Mouse (Mus musculus): ENCODE measurements around the gene Ankrd61. TPM values are rescaled to one million over a fixed set of nuclear protein-coding genes. Genes with fewer than 3 reads are reported as not detected.

Ankrd61 gene
- polyA plus RNA-seq, 1 experiment from 2014 or later = 0.36 TPM

- H3K4me1 ChIP-seq = no peaks in the 10 kb centered on the region
- no peak for DNase-seq (ENCODE audit: extremely low spot score, low spot score)
- peaks cover 95% of the 10 kb centered on the region for H3K36me3 ChIP-seq (replicated peaks)
- no peaks in the 10 kb centered on the region for H3K9me3 ChIP-seq
- H3K4me3 ChIP-seq = no peak overlapping the region
- H3K27me3 ChIP-seq (ENCODE audit: poor library complexity, severe bottlenecking) = no peaks in the 10 kb centered on the region
- 92% methylated on average over 3 of the region's 3 CpGs for WGBS
- no peak overlapping the region for H3K27ac ChIP-seq
These were observed 20.6 kb upstream of the Ankrd61 start for GRCm38 (mm10) chr5:143918120-143918519.

DNA sequence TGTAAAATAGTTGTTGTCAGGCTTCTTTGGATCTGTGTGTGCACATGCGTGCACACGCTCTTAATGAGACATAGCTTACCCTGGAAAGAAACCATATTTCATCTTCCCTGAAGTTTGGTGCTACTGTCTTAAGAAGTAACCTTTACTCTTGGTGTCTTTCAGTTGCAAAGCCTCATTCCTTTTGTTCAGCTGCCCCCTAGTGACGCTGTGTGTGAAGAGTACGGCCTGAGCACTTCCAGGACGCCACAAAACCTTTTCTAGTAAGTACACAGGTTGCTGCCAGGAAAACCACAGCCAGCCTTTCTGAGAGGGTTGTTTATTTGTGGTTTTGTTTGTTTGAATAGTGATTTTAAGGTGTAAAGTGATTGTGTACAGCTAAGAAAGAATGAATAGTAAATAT lies 19.9 kb upstream of the Ankrd61 start:
- WGBS = 57% methylated on average over 5 of the region's 5 CpGs
- DNase-seq (ENCODE audit: extremely low spot score, low spot score) = no peak
- no peaks in the 10 kb centered on the region for H3K9me3 ChIP-seq
- peaks cover 90% of the 10 kb centered on the region for H3K36me3 ChIP-seq (replicated peaks)
- H3K4me3 ChIP-seq = no peak overlapping the region
- no peaks in the 10 kb centered on the region for H3K27me3 ChIP-seq (ENCODE audit: poor library complexity, severe bottlenecking)
- no peaks in the 10 kb centered on the region for H3K4me1 ChIP-seq
- no peak overlapping the region for H3K27ac ChIP-seq

- no peak overlapping the region for H3K4me3 ChIP-seq
- H3K36me3 ChIP-seq (replicated peaks) = peaks cover 78% of the 10 kb centered on the region
- DNase-seq (ENCODE audit: extremely low spot score, low spot score) = no peak
- H3K9me3 ChIP-seq = no peaks in the 10 kb centered on the region
- H3K4me1 ChIP-seq = peaks cover under 1% of the 10 kb centered on the region
- 93% methylated on average over 9 of the region's 9 CpGs for WGBS
- no peak overlapping the region for H3K27ac ChIP-seq
- no peaks in the 10 kb centered on the region for H3K27me3 ChIP-seq (ENCODE audit: poor library complexity, severe bottlenecking)
These were observed 18.7 kb upstream of the Ankrd61 start for GRCm38 (mm10) chr5:143916221-143916620.

DNA sequence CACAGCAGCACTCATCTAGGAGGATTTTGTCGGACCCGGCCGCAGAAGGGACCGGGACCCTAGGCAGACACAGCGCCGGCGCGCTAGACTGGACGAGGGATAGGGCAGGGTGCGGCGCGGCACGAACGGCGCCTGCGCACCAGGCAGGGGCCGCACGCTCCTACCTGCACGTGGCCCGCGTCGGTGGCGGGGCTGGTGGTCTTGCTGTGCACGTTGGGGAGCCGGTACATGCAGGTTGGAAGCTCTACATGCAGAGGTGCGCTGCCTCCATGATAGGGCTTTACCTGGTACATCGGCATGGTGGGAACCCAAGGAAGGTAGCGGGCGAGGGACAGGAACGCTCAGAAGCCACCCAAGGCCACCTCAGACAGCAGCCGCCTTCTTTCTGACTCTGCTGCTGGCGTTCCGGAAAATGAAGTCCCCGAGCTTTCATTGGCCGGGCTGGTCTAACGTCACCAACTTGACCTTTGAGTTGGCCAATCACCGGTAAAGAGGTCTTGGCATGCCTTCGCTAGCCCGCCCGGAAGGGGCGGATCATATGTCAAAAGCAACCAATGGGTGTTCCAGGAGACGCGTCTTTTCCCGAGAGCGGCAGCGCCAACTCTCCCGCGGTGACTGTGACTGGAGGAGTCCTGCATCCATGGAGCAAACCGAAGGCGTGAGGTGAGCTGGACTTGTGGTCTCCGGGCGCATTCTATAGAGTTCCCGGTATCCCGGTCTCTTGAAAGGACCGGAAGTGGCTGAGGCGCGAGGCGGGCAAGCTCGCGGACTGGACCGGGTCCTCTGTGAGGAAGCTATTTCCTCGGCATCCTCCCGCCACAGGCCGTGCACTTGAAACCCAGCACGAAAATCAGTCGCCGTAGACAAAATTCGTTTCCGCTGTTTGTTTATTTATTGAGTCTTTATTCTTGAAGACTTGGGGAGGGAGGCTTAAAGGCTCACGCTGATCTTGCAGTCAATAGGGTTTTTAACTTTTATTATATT lies 12.2 kb upstream of the Ankrd61 start, which contains the start of the genes Aimp2 and Pms2:
Gene Aimp2, minus strand, starts transcription at position 431 of the 984 bp plus-strand sequence.
Gene Pms2, plus strand, starts transcription at position 548 of the 984 bp plus-strand sequence.
- peak within 1 kb of the TSS; percentile 85 for H3K27ac ChIP-seq
- H3K36me3 ChIP-seq (replicated peaks) = peaks cover 49% of the 10 kb centered on the region
- under 1% methylated on average over 70 of the region's 70 CpGs for WGBS
- H3K27me3 ChIP-seq (ENCODE audit: poor library complexity, severe bottlenecking) = no peaks in the 10 kb centered on the region
- no peaks in the 10 kb centered on the region for H3K9me3 ChIP-seq
- peaks cover 26% of the 10 kb centered on the region for H3K4me1 ChIP-seq
- peak within 1 kb of the TSS; percentile 79 for H3K4me3 ChIP-seq
- peak; percentile 96 for DNase-seq (ENCODE audit: extremely low spot score, low spot score)

DNA sequence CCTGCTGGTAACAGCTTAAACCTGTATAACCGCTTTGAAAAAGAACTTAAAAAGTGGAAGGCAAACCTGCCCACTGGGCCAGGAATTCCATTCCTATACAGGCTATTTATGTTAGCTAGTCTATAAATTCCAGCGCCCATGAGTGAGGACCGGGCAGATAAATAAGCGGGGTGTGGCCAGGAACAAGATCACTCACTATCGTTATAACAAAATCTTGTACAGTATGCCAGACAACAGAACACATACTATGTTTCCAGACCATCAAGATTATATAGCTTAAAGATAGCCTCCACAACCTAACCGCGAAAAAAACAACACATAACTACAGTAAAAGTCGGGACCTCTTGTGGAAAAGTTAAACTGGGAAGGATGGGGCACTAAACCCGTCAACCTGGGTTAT lies 11.4 kb upstream of the Ankrd61 start:
- Histone ChIP-seq H3K36me3 (replicated peaks) (peaks cover 50% of the 10 kb centered on the region), H3K4me3 (peak overlapping the region; percentile 79), H3K9me3 (no peaks in the 10 kb centered on the region), H3K4me1 (peaks cover 26% of the 10 kb centered on the region), H3K27me3 (ENCODE audit: poor library complexity, severe bottlenecking) (no peaks in the 10 kb centered on the region), H3K27ac (peak overlapping the region; percentile 85)
- 4% methylated on average over 9 of the region's 9 CpGs for WGBS
- DNase-seq (ENCODE audit: extremely low spot score, low spot score) = no peak

DNA sequence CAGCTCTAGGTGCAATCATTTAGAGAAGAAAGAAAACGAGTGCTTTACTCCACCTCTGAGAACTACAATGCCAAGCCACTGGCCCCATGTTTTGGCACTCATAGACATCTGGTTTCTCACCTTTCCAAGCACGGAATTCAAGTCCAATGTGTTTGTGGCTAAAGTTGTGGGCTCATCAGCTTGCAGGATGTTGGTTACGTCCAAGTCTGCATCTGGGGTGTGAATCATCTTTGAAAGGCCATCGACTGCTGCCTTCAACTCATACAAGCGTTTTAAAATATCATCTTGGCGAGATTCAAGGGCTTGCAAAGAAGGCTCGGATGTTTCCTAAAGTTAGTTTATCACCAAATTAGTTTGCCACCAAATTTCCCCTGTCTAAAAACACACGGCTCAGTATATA lies 8.9 kb upstream of the Ankrd61 start:
- no peak overlapping the region for H3K4me3 ChIP-seq
- H3K4me1 ChIP-seq = peaks cover 26% of the 10 kb centered on the region
- DNase-seq (ENCODE audit: extremely low spot score, low spot score) = no peak
- H3K36me3 ChIP-seq (replicated peaks) = peaks cover 65% of the 10 kb centered on the region
- no peaks in the 10 kb centered on the region for H3K27me3 ChIP-seq (ENCODE audit: poor library complexity, severe bottlenecking)
- 93% methylated on average over 8 of the region's 8 CpGs for WGBS
- H3K9me3 ChIP-seq = no peaks in the 10 kb centered on the region
- H3K27ac ChIP-seq = no peak overlapping the region

GRCm38 (mm10) chr5:143903813-143904212 lies 6.3 kb upstream of the Ankrd61 start:
- Histone ChIP-seq H3K27ac (no peak overlapping the region), H3K4me3 (no peak overlapping the region), H3K27me3 (ENCODE audit: poor library complexity, severe bottlenecking) (no peaks in the 10 kb centered on the region), H3K36me3 (replicated peaks) (peaks cover 92% of the 10 kb centered on the region), H3K4me1 (peaks cover 15% of the 10 kb centered on the region), H3K9me3 (no peaks in the 10 kb centered on the region)
- no peak for DNase-seq (ENCODE audit: extremely low spot score, low spot score)
- WGBS = 87% methylated on average over 4 of the region's 4 CpGs

DNA sequence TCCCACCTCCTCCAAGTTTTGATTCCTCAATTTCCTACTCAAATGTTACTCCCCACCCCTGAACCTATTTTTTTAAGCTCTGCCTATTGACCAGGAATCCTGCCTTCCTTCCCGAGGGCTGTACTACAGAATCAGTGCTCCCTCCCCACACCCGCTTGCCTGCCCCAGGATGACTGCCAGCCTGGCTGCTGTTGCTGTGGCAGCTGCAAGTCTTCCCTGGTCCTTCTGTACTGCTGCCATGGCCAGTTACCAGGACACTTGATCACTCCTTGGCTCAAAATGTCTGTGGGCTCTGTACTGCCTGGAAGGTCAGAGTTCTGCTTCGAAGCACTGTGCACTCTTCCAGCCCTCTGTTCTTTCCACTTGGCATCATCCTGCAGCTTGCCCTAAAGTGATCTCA lies 4.6 kb upstream of the Ankrd61 start:
- WGBS = 83% methylated on average over 3 of the region's 3 CpGs

GRCm38 (mm10) chr5:143893396-143893795 lies 4.1 kb downstream of the Ankrd61 start:
- 85% methylated on average over 5 of the region's 5 CpGs for WGBS
- DNase-seq (ENCODE audit: extremely low spot score, low spot score) = no peak
- no peak overlapping the region for H3K4me3 ChIP-seq
- peaks cover 88% of the 10 kb centered on the region for H3K36me3 ChIP-seq (replicated peaks)
- H3K9me3 ChIP-seq = no peaks in the 10 kb centered on the region
- H3K27ac ChIP-seq = no peak overlapping the region
- no peaks in the 10 kb centered on the region for H3K4me1 ChIP-seq
- no peaks in the 10 kb centered on the region for H3K27me3 ChIP-seq (ENCODE audit: poor library complexity, severe bottlenecking)

More for the DNA sequence above, 4.6 kb upstream of the Ankrd61 start:
- Histone ChIP-seq H3K36me3 (replicated peaks) (peaks cover 100% of the 10 kb centered on the region), H3K4me1 (no peaks in the 10 kb centered on the region), H3K27me3 (ENCODE audit: poor library complexity, severe bottlenecking) (no peaks in the 10 kb centered on the region), H3K9me3 (no peaks in the 10 kb centered on the region), H3K4me3 (no peak overlapping the region), H3K27ac (no peak overlapping the region)
- DNase-seq (ENCODE audit: extremely low spot score, low spot score) = no peak

DNA sequence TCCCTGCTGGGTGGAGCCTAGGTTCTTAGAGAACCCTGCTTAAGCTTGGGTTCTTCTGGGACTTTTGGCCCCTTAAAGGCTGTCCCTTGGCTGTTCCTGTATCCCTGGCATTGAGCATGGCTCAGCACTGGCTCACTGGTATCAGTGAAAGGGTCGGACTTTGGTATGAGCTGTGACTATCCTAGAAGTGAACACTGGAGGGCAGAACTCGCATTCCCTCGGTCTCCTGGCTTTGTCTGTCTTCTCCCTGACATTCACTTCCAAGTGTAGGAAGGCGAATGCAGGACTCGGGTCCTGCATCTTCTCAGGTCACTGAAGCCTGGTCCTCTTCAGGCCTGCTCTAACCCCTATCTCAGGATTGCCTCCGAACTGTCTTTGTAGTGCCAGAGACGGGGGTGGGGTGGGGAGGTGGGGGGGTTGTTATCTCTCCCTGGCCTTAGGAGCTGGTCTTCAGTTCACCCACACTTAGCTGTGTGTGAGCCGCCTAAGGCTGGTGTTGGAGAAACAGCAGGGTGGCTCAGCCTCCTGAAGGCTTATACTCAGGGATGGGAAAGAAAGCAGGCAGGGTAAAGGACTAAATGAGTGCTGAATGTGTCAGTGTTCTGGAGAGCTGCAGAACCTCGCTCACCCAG lies 5.1 kb downstream of the Ankrd61 start:
- WGBS = 82% methylated on average over 9 of the region's 9 CpGs
- Histone ChIP-seq H3K4me3 (no peak overlapping the region), H3K27ac (no peak overlapping the region), H3K4me1 (no peaks in the 10 kb centered on the region), H3K36me3 (replicated peaks) (peaks cover 88% of the 10 kb centered on the region), H3K27me3 (ENCODE audit: poor library complexity, severe bottlenecking) (no peaks in the 10 kb centered on the region), H3K9me3 (no peaks in the 10 kb centered on the region)
- no peak for DNase-seq (ENCODE audit: extremely low spot score, low spot score)

- Histone ChIP-seq H3K36me3 (replicated peaks) (peaks cover 93% of the 10 kb centered on the region), H3K4me3 (no peak overlapping the region), H3K9me3 (peaks cover 4% of the 10 kb centered on the region; the same call in 1 of the 2 replicates), H3K27ac (no peak overlapping the region), H3K27me3 (ENCODE audit: poor library complexity, severe bottlenecking) (no peaks in the 10 kb centered on the region), H3K4me1 (no peaks in the 10 kb centered on the region)
- no peak for DNase-seq (ENCODE audit: extremely low spot score, low spot score)
- 89% methylated on average over 6 of the region's 6 CpGs for WGBS
These were observed 6.7 kb downstream of the Ankrd61 start for GRCm38 (mm10) chr5:143890741-143891140.

DNA sequence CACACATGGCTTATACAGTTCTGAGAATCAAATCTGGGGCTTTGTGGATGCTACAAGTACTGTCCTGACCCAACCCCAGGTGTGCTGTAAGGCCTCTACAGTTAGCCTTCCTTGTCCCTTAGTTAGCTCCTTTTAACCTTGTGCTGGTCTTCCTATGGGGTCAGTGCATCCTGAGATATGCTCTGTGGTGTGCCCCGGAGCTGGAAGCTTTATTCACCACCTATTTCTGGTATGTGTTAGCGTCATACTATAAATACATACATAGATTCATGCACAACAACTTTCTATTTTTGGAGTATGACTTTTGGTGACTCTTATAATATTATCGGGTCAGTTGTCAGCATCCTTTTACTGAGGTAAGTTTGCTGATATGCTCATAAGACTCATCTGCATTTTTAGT lies 12.2 kb downstream of the Ankrd61 start:
- H3K4me1 ChIP-seq = no peaks in the 10 kb centered on the region
- peaks cover 98% of the 10 kb centered on the region for H3K36me3 ChIP-seq (replicated peaks)
- no peak overlapping the region for H3K4me3 ChIP-seq
- no peak overlapping the region for H3K27ac ChIP-seq
- WGBS = 92% methylated on average over 3 of the region's 3 CpGs
- no peak for DNase-seq (ENCODE audit: extremely low spot score, low spot score)
- H3K9me3 ChIP-seq = peaks cover 6% of the 10 kb centered on the region; the same call in 1 of the 2 replicates
- H3K27me3 ChIP-seq (ENCODE audit: poor library complexity, severe bottlenecking) = no peaks in the 10 kb centered on the region

DNA sequence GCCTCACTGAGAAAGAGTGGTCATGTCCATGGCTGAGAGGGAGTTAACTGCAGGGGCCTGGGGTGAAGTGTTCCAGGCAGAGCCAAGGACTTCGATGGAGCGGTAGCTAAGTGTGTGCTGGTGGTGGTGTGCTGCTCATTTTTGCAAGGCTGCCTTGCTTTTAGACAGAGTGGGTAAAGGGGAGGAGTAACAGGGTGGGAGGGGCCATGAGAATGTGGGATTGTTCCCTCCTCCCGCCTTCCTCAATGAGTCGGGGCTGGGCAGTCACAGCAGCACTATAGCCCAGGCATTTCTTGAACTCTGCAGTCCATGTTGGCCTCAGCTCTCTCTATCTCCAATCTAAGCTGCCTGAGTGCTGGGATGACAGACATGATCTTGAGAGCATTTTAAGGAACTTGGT lies 22.9 kb downstream of the Ankrd61 start:
- WGBS = 76% methylated on average over 4 of the region's 4 CpGs

More for the DNA sequence above, 22.9 kb downstream of the Ankrd61 start:
- DNase-seq (ENCODE audit: extremely low spot score, low spot score) = no peak
- Histone ChIP-seq H3K4me3 (no peak overlapping the region), H3K36me3 (replicated peaks) (peaks cover 79% of the 10 kb centered on the region), H3K27me3 (ENCODE audit: poor library complexity, severe bottlenecking) (no peaks in the 10 kb centered on the region), H3K27ac (no peak overlapping the region), H3K4me1 (no peaks in the 10 kb centered on the region), H3K9me3 (no peaks in the 10 kb centered on the region)
